Mouse (Mus musculus) stomach, postnatal 0 days (tissue): ENCODE results near the gene Pop5.

Source experiments
- CTCF ChIP-seq: IDR thresholded peaks from 2 replicates; pipeline ENCODE4 v1.5.1; 2016; ENCODE audit warnings: antibody characterized with exemption, low read depth, mild to moderate bottlenecking, moderate library complexity
- EP300 ChIP-seq: optimal IDR thresholded peaks from 2 replicates; pipeline ENCODE3; 2016; ENCODE audit warnings: antibody characterized with exemption

- TF ChIP-seq CTCF (no peak), EP300 (no peak)
Measured at GRCm38 (mm10) chr5:115278785-115279184, 43.1 kb downstream of the Pop5 start.
